Mouse (Mus musculus): ENCODE results near the gene Kif17. TPM values are rescaled to one million over a fixed set of nuclear protein-coding genes. Genes with fewer than 3 reads are reported as not detected.
"Not testable (repeated sequence)": the region's sequence is repeated elsewhere in the genome, so short reads cannot be mapped to it uniquely, and the experiment has no call there.

Kif17 gene
- polyA plus RNA-seq, 1 experiment: 1.4 TPM

DNA sequence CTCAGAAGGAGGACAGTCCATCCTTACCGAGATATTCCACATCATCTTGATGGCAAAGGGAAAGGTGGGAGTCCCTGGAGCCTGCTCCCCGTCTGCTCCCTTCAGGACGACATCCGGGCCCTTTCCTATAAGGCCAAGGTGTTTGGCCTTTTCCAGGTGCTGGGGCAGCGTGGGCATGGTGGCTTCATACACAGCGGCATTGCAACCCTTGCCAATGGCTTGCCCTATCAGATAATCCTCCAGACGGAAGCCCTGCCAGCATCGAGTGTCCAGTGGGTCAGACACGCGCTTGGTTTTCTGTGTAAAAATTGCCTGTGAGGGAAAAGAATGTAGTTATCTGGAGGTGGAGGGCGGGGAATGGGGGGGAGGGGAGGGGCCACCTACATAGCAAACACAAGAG, 70.5 kb downstream of the Kif17 start:
- peaks cover 57% of the 10 kb centered on the region for H3K4me1 ChIP-seq
- H3K4me3 ChIP-seq (replicated peaks): no peak overlapping the region
- H3K9me3 ChIP-seq: peaks cover 4% of the 10 kb centered on the region; the same call in 1 of the 2 replicates
- H3K36me3 ChIP-seq (replicated peaks; ENCODE audit: low read length): peaks cover 46% of the 10 kb centered on the region
- H3K27me3 ChIP-seq (replicated peaks): peaks cover 7% of the 10 kb centered on the region
- TF ChIP-seq FLI1 (IDR thresholded peaks at IDR 0.05; ENCODE audit: low read length) (no peak), GATA1 (IDR thresholded peaks at IDR 0.05; ENCODE audit: borderline replicate concordance, low read length) (no peak)

DNA sequence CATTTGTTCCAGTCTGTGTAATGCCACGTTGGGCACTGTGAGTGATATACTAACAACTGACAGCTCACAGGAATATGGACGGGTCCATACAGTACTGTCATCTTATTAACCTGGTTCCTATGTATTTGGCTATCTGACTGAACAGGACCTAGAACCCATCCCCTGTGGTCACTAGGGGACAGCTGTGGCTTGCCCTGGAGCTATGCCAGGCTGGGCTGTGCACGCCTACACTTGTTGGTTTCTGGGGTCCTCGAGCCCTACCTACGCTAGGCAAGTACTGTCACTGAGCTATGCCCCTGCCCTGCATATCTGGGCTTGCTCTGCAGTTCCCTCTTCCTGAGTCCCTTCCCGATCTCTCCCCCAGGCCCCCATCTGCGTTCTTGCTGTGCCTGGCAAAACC, 71.3 kb downstream of the Kif17 start:
- TF ChIP-seq FLI1 (IDR thresholded peaks at IDR 0.05; ENCODE audit: low read length): no peak
- no peak for TF ChIP-seq GATA1 (IDR thresholded peaks at IDR 0.05; ENCODE audit: borderline replicate concordance, low read length)
- peaks cover 2% of the 10 kb centered on the region; the same call in 1 of the 2 replicates for H3K9me3 ChIP-seq
- H3K4me3 ChIP-seq (replicated peaks): no peak overlapping the region
- H3K36me3 ChIP-seq (replicated peaks; ENCODE audit: low read length): peaks cover 39% of the 10 kb centered on the region
- peaks cover 57% of the 10 kb centered on the region for H3K4me1 ChIP-seq
- peaks cover 7% of the 10 kb centered on the region for H3K27me3 ChIP-seq (replicated peaks)

DNA sequence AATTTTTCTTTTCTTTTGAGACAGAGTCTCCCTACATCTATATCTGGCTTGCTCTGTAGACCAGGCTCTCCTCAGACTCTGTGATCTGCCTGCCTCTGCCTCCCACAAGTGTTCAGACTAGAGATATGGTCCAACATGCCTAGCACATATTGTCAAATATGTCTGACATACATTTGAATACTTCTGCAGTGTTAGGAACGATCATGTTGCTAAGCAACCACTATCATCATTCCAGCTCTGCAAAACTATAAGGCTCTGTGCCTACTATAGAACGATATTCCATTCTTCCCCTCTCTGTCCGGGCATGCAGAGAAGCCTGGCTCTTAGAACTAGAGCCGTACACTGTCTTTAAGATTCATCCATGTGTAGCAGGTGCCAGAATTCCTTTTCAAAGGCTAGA, 72.5 kb downstream of the Kif17 start:
- Histone ChIP-seq H3K9me3 (no peaks in the 10 kb centered on the region), H3K36me3 (replicated peaks; ENCODE audit: low read length) (peaks cover 27% of the 10 kb centered on the region), H3K27me3 (replicated peaks) (peaks cover 7% of the 10 kb centered on the region), H3K4me1 (peaks cover 59% of the 10 kb centered on the region), H3K4me3 (replicated peaks) (no peak overlapping the region)
- TF ChIP-seq GATA1 (IDR thresholded peaks at IDR 0.05; ENCODE audit: borderline replicate concordance, low read length): no peak
- no peak for TF ChIP-seq FLI1 (IDR thresholded peaks at IDR 0.05; ENCODE audit: low read length)

DNA sequence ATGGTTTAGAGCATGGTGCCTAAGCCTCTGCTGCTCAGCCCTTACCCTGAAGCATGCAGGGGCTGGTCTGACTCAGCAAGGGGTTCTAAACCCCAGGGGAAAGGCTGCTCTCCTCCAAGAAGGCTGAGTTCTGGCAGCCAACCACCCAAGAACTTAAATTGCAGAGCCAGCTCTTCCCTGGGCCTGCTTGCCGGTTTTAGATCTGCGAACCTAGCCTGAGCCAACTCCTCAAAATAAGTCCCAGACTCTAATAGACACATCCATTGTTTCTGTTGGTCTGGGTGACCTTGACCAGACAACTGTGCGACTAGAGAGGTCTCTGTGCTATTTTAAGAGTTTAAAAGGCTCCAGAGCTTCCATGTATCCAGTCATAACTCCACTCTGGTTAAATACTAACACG, 73.5 kb downstream of the Kif17 start:
- H3K9me3 ChIP-seq: peaks cover 9% of the 10 kb centered on the region; the same call in 1 of the 2 replicates
- TF ChIP-seq FLI1 (IDR thresholded peaks at IDR 0.05; ENCODE audit: low read length) (no peak), GATA1 (IDR thresholded peaks at IDR 0.05; ENCODE audit: borderline replicate concordance, low read length) (no peak)
- H3K36me3 ChIP-seq (replicated peaks; ENCODE audit: low read length): peaks cover 17% of the 10 kb centered on the region
- H3K4me3 ChIP-seq (replicated peaks): no peak overlapping the region
- H3K4me1 ChIP-seq: peaks cover 53% of the 10 kb centered on the region
- H3K27me3 ChIP-seq (replicated peaks): peaks cover 9% of the 10 kb centered on the region

DNA sequence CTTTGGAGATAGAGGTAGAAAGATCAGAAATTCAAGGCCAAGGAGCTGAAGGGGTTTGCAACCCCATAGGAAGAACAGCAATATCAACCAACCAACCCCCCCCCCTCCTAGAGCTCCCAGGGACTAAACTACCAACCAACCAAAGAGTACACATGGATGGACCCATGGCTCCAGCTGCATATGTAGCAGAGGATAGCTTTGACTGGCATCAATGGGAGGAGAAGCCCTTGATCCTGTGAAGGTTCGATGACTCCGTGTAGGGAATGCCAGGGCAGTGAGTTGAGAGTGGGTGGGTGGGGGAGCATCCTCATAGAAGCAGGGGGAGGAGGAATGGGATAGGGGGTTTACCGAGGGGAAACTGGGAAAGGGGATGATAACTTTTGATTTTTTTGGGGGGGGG, 74.2 kb downstream of the Kif17 start:
- peaks cover 14% of the 10 kb centered on the region; the same call in 1 of the 2 replicates for H3K9me3 ChIP-seq
- peaks cover 13% of the 10 kb centered on the region for H3K36me3 ChIP-seq (replicated peaks; ENCODE audit: low read length)
- no peak for TF ChIP-seq FLI1 (IDR thresholded peaks at IDR 0.05; ENCODE audit: low read length)
- no peak for TF ChIP-seq GATA1 (IDR thresholded peaks at IDR 0.05; ENCODE audit: borderline replicate concordance, low read length)
- H3K4me3 ChIP-seq (replicated peaks): no peak overlapping the region
- H3K4me1 ChIP-seq: peaks cover 46% of the 10 kb centered on the region
- peaks cover 15% of the 10 kb centered on the region for H3K27me3 ChIP-seq (replicated peaks)

DNA sequence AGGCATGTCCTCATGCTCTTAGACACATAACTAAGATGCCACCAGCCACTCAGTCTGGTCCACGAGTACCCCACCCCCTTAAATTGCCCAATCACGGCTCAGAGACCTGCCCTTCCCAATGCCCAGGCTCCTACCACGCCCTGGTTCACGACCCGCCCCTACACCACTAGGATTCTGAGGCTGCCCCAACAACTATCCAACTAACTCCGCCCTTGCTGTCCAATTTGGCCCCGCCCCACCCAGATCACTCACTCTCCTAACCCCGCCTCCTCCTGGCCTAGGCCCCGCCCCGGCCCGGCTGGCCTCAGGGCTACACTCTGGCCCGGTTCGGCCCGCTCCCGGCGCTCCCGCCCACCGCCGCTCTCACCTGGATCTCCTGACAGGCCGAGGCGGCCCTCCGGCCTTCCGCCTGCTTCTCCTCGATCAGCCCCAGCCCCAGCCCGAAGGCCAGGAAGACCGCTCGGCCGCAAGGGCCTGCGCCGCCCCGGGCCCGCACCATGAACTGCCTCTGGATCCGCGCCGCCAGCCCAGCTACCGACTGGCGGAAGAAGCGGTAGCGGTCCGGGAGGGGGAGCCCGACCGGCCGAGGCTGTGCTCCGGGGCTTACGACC, 75.3 kb downstream of the Kif17 start:
- peaks cover 3% of the 10 kb centered on the region for H3K36me3 ChIP-seq (replicated peaks; ENCODE audit: low read length)
- peaks cover 25% of the 10 kb centered on the region for H3K27me3 ChIP-seq (replicated peaks)
- peak overlapping the region; percentile 94 for H3K4me3 ChIP-seq (replicated peaks)
- TF ChIP-seq GATA1 (IDR thresholded peaks at IDR 0.05; ENCODE audit: borderline replicate concordance, low read length) (no peak), FLI1 (IDR thresholded peaks at IDR 0.05; ENCODE audit: low read length) (no peak)
- peaks cover 40% of the 10 kb centered on the region for H3K4me1 ChIP-seq
- peaks cover 15% of the 10 kb centered on the region; the same call in 1 of the 2 replicates for H3K9me3 ChIP-seq

DNA sequence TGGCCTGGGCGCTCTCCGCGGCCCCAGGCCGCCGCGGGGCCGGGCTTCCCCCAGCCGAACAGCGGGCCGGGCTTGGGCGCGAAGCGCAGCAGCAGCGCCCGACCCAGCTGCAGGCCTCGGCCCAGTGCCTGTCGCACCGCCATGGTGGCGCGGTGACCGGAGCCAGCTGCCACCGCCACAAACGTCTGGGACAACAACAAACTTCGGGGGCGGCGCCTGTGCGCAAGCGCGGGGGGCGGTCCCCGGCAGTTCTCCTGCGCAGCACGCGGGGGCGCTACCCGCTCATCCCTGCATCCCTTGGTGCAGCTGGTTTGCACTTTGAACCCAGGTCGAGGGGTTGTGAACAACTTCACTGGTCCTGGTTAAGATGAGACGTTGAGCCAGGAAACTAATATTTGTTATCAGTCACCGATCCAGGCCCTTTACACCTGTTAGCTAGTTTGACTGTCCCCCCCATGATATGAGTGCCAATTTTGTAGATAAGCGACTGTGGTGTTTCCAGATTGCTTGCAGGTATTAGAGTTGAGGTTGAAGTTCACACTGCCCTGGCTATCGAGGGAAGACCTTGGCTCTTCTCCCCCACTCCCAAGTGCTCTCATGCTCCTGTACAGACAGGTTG, 76.0 kb downstream of the Kif17 start, which contains the start of gene Pink1:
TSS of gene Pink1 (minus strand) at position 231 of the 619 bp plus-strand sequence.
- Histone ChIP-seq H3K4me3 (replicated peaks) (peak within 1 kb of the TSS; percentile 94), H3K9me3 (peaks cover 15% of the 10 kb centered on the region; the same call in 1 of the 2 replicates), H3K4me1 (peaks cover 36% of the 10 kb centered on the region), H3K27me3 (replicated peaks) (peaks cover 32% of the 10 kb centered on the region), H3K36me3 (replicated peaks; ENCODE audit: low read length) (no peaks in the 10 kb centered on the region)
- TF ChIP-seq FLI1 (IDR thresholded peaks at IDR 0.05; ENCODE audit: low read length) (no peak), GATA1 (IDR thresholded peaks at IDR 0.05; ENCODE audit: borderline replicate concordance, low read length) (no peak)

DNA sequence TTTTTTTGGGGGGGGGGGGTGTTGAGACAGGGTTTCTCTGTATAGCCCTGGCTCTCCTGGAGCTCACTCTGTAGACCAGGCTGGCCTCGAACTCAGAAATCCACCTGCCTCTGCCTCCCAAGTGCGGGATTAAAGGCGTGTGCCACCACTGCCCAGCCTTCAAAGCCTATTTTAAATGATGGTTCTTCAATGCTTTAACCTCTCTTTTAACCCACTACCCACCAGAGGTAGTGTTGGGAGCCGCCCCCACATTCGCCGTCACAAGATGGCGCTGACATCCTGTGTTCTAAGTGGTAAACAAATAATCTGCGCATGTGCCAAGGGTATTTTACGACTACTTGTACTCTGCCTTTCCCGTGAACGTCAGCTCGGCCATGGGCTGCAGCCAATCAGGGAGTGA, 76.9 kb downstream of the Kif17 start:
- H3K27me3 ChIP-seq (replicated peaks): peaks cover 39% of the 10 kb centered on the region
- not testable (repeated sequence) for H3K36me3 ChIP-seq (replicated peaks; ENCODE audit: low read length); H3K4me3 ChIP-seq (replicated peaks)
- H3K4me1 ChIP-seq: peaks cover 26% of the 10 kb centered on the region
- H3K9me3 ChIP-seq: peaks cover 15% of the 10 kb centered on the region; the same call in 1 of the 2 replicates

DNA sequence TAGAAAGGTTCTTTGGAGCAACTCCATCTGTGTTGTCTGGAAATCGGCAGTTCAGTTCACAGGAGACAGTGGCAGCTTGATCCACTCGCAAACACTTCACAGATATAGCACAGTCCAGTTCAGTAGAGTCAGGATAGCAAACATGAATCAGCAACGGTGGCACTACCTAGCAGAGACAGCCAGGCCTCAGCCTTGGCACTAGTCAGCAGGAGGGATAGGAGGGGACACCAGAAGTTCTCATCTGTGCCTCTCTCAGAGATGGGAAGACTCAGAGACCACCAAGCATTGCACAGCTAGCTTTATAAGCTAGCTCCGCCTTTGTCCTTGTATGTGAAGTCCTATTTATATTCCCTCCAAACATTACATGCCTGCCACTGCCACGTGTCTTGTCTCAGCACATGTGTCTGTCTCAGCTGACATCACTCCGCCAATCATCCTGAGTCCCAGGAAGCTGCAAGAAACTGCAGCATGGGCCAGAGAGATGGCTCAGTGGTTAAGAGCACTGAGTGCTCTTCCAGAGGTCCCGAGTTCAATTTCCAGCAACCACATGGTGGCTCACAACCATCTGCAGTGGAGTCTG, 77.7 kb downstream of the Kif17 start:
- TF ChIP-seq GATA1 (IDR thresholded peaks at IDR 0.05; ENCODE audit: borderline replicate concordance, low read length): no peak
- TF ChIP-seq FLI1 (IDR thresholded peaks at IDR 0.05; ENCODE audit: low read length): no peak
- Histone ChIP-seq H3K36me3 (replicated peaks; ENCODE audit: low read length) (no peaks in the 10 kb centered on the region), H3K4me1 (peaks cover 24% of the 10 kb centered on the region), H3K9me3 (peaks cover 15% of the 10 kb centered on the region; the same call in 1 of the 2 replicates), H3K4me3 (replicated peaks) (no peak overlapping the region), H3K27me3 (replicated peaks) (peaks cover 45% of the 10 kb centered on the region)

DNA sequence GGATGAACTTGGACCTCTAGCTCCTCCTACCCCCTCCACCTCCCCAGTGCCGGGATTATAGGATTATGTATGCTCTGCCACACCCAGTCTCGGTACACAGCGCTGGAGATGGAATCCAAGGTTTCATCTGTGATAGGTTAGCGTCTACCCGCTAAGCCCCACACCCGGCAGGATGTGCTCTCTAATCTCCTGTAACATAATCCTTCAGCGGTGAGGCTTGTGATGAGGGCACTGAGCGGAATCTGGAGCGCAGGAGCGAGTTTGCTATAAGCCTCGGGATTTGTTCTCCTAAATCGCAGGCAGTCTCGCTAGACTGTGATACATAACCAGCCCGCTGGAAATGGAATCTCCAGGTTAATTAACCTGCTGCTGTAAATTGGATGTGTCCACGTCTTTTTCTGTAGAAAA, 80.0 kb downstream of the Kif17 start:
- Histone ChIP-seq H3K4me1 (peaks cover 11% of the 10 kb centered on the region), H3K4me3 (replicated peaks) (no peak overlapping the region), H3K27me3 (replicated peaks) (peaks cover 64% of the 10 kb centered on the region), H3K9me3 (peaks cover 15% of the 10 kb centered on the region; the same call in 1 of the 2 replicates), H3K36me3 (replicated peaks; ENCODE audit: low read length) (no peaks in the 10 kb centered on the region)
- TF ChIP-seq GATA1 (IDR thresholded peaks at IDR 0.05; ENCODE audit: borderline replicate concordance, low read length) (no peak), FLI1 (IDR thresholded peaks at IDR 0.05; ENCODE audit: low read length) (no peak)

Measured in megakaryocyte, embryonic 14.5 days (primary cell).